Mouse (Mus musculus): ENCODE measurements around the gene Nat8l. TPM values are rescaled to one million over a fixed set of nuclear protein-coding genes. Genes with fewer than 3 reads are reported as not detected.
"Not testable (repeated sequence)": the region's sequence is repeated elsewhere in the genome, so short reads cannot be mapped to it uniquely, and the experiment has no call there.

Gene Nat8l
- total RNA-seq (2014; fragmentation: Nextera tagmentation) (not detected in 2 replicates), total RNA-seq (2017) (0.23 TPM in 1 of 2 replicates, not detected in the other)

DNA sequence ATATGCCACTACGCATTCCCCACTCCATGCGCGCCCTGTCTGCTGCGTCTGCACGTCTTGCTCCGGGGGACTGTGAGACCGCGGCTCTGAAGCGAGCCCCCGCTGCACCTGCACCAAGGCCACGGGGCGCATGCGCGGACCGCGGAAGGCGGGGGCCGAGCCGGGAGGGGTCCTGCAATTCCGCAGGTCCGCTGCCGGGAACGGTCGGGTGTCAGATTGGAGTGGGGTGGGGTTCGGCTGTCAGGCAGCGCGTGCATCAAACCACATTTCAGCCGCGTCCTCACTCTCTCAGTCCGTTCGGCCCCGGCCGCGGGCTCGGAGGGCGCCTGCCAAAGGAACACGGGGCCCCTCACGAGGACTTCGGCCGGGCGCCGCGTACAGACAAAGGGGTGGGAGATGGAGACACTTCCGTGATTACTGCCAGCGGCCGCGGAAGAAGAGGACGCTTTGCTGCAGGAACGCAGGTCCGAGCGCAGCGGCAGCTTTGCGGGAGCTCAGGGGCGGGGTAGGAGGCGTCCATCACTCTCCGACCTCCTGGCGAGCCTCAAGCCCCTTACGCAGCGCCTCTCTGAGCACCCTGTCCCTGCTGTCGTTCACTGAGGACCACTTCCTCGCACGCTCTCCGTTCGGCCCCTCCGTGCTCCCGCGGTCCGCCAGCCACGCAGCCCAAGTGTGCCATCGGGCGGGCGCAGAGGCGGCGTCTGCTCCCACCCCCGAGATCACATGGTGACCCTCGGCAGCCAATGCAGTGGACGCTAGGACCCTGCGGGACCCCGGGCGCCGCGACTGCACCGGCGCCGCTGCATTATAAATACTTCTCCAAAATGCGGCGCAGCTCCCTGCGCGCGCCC, at the start of gene Nat8l:
Gene Nat8l (plus strand): TSS at position 142 of the 851 bp plus-strand sequence.
- no peak for ATAC-seq (replicated peaks; ENCODE audit: low FRiP score, low TSS enrichment, poor library complexity, severe bottlenecking)

DNA sequence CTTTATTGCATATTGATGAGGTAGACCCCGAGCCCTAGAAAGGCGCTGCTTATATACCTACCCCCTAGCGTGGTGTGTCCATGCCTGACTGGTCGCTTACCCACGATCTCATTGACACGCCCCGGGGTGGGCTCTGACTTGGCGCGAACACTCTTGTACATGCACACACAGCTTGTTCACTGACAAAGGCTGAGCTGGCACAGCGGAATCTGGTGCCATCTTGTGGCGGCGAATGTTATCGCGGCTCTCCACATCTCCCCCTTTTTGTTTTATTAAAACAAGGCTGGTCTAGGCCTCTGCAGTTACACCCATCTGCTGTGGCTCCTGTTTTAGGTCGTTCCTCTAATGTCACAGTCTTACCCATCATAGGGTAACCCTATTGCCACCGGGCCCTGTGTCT, 48.7 kb upstream of the Nat8l start:
- not testable (repeated sequence) for ATAC-seq (replicated peaks; ENCODE audit: low FRiP score, low TSS enrichment, poor library complexity, severe bottlenecking)

DNA sequence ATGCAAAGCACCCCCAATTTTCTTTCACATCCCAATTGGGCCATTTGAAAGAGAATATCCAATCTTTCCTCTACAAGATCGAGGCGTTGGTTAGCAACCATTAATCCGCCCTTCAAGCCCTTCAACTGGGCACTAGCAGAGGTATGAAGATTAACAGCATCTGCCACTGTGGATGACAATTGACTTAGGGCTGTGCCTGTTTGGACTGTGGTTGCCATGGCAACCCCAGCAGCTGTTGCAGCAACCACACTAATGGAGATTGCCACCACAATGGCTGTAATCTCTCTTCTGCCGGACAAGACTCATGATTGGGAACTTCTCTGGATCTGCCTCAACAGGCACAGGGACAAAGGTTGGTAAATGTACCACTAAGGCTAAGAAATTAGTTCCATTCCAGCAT, 47.5 kb upstream of the Nat8l start:
- ATAC-seq (replicated peaks; ENCODE audit: low FRiP score, low TSS enrichment, poor library complexity, severe bottlenecking), result no peak

DNA sequence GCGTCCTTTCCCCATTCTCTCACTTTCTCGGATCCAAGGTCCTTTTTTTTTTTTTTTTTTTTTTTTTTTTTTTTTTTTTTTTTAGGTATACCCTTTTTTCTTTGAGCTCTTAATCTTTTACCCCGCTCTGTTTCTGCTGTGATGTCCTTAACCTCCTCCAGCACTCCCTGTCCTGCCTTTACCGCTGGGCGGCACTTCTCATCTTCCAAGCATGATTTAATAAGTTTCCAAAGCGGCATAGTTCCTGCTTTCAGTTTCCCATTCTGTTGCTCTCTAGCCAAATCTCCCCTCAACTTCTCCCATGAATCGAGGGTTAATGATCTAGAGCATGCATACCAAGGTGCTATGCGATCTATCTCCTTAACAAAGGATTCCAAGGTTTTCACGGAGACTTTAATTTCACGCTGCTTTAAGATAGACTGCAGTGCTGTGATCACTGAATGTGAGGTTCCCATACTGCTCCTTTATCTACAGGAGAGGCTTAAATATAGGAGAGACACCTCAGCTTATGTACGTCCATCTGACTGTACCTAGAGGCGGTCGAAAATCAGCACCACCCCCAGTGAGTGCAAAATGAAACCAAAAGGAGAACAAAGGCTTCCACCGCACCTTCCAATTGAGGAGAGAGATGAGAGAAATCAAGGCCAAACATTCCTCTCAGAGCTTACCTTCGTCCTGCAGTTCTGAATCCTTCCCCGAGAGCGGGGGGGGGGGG, 42.2 kb upstream of the Nat8l start:
- no peak for ATAC-seq (replicated peaks; ENCODE audit: low FRiP score, low TSS enrichment, poor library complexity, severe bottlenecking)

DNA sequence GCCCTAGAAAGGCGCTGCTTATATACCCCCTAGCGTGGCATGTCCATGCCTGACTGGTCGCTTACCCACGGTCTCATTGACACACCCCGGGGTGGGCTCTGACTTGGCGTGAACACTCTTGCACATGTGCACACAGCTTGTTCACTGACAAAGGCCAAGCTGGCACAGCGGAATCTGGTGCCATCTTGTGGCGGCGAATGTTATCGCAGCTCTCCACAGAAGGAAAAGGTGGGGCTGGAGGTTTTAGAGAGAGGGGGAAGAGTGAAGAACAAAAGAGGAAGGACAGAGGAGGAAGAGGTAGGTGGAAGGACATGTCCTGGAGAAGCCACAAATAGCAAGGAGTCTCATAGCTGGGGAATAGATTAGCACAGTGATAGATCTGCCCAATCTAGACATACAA, 41.4 kb upstream of the Nat8l start:
- ATAC-seq (replicated peaks; ENCODE audit: low FRiP score, low TSS enrichment, poor library complexity, severe bottlenecking), result 0 out of 2 replicates have a peak, but pooled peaks have one; percentile 34

DNA sequence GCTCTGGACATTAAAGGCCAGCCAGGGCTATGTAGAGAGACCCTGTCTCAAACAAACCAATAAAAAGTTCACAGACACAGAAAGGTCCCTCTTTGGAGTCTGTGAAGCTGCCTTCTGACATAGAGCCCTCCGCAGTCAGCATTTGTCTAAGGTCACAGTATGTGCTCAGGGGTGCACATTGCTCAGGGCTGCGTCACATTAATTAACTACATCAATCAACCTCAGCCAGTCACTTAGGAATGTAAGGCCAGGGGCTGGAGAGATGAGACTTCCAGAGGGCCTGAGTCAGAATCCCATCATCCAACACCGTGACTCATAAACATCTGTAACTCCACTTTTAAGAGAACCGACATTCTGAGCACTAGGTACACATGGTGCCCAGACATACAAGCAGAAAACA, 39.9 kb upstream of the Nat8l start:
- no peak for ATAC-seq (replicated peaks; ENCODE audit: low FRiP score, low TSS enrichment, poor library complexity, severe bottlenecking)

DNA sequence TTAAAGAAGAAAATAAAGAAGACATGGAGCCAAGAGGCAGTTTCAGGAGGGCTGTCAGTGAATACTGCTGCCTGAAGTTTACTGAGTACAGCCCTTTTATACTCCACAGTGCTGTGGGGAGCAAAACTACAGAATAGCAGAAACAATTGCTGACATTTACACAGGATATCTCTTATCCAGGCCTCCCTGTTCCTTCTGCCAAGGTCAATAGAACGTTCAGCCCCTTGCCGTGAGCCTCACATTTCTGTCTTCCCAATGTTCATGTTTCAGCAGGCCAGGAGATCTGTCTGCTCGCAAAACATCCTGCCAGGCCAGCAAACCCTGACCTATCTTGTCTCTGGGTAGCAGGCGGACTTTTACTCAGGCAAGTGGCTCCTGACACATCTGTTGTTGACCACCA, 36.4 kb upstream of the Nat8l start:
- ATAC-seq (replicated peaks; ENCODE audit: low FRiP score, low TSS enrichment, poor library complexity, severe bottlenecking), result no peak

DNA sequence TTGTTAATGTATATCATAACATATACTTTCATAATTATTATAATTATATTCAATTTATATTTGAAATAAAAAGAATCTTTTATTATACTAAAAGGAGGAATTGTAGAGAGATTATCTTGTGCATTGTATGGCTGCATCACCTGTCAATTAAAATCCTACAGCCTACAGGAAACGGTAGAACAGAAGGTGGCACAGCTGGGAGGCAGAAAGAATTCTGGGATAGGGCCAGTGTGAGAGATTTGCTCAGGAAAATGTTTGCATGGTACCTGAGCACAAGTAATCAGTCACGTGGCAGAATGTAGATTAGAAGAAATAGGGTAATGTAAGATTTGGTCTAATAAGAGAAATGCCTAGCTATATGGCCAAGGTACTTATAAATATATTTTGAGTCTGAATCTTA, 21.0 kb upstream of the Nat8l start:
- ATAC-seq (replicated peaks; ENCODE audit: low FRiP score, low TSS enrichment, poor library complexity, severe bottlenecking), result no peak

DNA sequence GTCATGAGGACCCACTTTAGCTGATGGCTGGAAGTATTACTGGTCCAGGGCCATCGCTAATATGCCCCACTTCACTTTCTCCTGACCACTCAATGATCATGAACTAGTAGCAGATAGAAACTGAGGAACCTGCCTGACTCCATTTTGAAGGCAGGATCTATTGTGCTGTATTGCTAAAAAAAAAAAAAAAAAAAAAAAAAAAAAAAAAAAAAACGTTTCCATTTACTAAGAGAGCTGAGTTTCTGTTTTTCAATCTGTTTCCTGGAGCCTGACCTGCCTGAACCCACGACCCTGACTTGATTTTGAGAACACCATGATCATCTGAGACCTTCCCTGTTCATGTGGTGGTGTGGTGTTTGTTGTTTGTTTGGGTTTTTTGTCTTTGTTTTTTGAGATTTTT, 19.5 kb upstream of the Nat8l start:
- ATAC-seq (replicated peaks; ENCODE audit: low FRiP score, low TSS enrichment, poor library complexity, severe bottlenecking), result no peak

DNA sequence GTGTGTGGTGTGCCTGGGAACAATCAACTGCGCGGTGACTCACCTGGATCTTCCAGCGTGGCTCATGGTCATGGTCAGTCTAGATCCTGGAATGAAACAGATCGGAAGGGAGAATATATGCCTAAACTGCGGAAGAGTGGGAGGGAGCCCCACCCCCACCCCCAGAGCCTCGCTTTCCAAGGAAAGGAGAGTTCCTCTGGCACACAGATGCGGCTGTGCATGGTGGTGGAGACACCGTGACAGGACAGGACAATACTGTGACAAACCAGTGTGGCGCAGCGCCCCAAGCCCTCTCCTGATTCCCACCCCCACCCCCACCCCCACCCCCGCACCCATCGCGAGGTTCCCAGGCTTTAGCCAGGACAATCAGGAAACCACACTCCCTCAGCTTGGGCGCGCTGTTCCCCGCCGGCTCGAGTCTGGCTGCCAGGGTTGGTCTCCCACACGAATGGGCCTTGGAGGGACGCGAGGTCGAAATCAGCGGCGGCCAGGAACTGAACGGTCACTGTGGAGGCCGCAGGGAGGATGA, 13.0 kb upstream of the Nat8l start:
- ATAC-seq (replicated peaks; ENCODE audit: low FRiP score, low TSS enrichment, poor library complexity, severe bottlenecking), result no peak

DNA sequence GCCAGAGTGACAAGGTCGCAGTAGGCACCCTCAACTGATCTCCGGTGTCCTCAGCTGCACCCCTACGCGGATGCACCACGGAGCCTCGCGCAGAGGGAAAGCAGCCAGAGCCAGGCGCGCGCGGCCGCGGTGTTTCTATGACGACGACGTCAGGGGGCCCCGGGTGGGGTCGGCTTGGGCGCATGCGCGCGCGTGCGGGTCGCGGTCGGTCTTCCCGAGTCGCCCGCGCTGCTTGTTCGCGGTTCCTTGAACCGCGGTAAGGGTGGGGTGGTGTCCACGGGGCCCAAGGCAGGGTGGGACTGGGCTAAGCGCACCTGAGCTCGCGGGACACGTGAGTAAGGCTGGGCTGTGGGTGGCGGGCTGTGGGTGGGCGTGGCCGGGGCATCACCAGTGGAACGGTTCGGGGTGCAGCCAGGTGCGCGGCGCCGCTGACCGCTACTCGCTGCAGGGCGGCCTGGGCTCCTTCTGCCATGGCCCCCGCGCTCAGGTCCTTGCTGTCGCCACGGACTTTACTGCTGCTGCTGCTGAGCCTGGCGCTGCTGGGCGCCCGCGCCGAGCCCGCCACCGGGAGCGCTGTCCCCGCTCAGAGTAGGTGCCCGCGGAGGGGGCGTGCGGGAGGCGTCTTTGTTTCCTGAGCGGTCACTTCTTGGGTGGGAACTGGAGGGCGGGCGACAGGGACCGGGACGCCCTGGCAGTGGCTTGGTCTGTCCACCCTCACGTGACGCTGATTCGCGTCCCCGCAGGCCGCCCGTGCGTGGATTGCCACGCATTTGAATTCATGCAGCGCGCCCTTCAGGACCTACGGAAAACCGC, 12.3 kb upstream of the Nat8l start, which contains the start of gene Gm1673:
Gene Gm1673 (plus strand): TSS at position 125 of the 813 bp plus-strand sequence.
- no peak for ATAC-seq (replicated peaks; ENCODE audit: low FRiP score, low TSS enrichment, poor library complexity, severe bottlenecking)

DNA sequence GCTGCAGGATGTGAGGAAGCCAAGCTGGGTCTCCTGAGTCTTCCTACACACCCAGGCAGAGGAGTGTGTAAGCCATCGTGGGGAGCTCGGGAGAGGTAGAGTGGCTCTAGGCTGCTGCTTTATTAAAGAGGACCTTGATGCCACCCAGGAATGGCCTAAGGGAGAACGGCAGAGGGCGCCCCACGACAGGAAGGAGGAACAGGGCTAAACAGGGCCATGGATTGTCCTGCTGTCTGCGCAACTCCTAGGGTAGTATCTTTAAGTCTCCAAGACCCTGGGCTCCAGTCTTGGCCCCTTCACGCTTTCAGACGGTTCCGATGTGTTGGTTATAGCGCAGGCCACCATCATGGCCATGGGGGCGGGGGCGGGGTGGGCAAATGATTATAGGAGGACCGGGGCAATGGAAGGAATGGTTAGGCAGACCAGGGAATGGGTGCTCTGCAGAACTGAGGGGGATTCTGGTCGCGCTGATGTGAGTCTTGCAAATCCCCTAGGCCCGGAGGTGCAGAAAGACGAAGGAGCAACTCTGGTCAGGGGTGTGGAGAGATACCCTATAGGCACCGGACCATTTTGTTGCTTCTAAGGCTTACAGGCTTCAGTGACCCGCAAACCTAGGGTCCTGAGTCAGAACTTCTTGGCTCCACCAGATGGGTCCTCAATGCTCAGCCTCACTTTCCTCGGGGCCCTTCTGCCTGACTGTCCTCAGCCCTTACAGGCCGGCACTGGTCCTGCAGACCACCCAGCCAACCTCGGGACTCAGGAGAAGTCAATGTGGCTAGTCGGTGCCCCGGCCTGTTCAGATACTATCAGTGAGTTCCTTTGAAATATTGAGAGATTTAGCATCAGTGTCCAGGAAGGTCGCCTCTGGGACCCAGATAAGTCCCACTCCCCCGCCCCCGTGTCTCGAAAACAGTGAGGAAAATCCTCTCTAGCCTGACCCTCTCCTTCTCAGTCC, 836 bp upstream of the Nat8l start:
- ATAC-seq (replicated peaks; ENCODE audit: low FRiP score, low TSS enrichment, poor library complexity, severe bottlenecking), result no peak

DNA sequence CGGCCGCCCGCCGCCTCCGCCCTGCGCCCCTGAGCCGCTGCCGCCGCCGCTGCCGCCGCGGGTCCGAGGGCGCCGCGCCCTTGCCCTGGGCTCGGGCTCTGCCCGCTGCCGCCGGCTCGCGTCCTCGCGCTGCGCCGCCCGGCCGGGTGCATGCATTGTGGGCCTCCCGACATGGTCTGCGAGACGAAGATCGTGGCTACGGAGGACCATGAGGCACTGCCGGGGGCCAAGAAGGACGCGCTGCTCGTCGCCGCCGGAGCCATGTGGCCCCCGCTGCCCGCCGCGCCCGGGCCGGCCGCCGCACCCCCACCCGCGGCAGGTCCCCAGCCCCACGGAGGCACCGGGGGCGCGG, 886 bp downstream of the Nat8l start:
- no peak for ATAC-seq (replicated peaks; ENCODE audit: low FRiP score, low TSS enrichment, poor library complexity, severe bottlenecking)

DNA sequence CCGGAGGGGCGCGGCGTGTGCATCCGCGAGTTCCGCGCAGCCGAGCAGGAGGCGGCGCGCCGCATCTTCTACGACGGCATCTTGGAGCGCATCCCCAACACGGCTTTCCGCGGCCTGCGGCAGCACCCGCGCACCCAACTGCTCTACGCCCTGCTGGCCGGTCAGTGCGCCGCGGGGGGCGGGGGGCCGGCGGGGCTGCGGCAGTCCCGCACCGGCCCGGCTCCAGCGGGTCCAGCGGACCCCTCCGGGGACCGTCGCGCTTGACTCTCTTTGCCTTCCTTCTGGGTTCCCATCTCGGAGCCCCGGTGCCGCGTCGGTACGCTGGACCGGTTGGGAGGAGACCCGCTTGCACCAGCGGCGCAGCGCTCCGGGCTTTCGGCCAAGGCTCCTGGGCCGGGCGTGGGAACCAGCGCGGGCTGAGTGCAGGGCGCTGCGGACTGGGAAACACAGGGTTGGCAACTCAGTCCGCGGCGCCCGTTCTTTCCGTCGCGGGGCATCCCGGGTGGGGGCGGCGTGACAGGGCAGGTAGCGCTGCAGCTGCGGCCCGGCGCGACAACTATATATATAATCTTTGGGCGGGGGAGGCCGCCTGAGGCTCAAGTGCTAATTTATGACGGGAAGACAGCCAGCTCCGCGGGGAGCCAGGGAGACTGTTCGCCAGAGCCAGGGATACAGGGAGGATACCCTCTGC, 1.4 kb downstream of the Nat8l start:
- ATAC-seq (replicated peaks; ENCODE audit: low FRiP score, low TSS enrichment, poor library complexity, severe bottlenecking), result no peak

DNA sequence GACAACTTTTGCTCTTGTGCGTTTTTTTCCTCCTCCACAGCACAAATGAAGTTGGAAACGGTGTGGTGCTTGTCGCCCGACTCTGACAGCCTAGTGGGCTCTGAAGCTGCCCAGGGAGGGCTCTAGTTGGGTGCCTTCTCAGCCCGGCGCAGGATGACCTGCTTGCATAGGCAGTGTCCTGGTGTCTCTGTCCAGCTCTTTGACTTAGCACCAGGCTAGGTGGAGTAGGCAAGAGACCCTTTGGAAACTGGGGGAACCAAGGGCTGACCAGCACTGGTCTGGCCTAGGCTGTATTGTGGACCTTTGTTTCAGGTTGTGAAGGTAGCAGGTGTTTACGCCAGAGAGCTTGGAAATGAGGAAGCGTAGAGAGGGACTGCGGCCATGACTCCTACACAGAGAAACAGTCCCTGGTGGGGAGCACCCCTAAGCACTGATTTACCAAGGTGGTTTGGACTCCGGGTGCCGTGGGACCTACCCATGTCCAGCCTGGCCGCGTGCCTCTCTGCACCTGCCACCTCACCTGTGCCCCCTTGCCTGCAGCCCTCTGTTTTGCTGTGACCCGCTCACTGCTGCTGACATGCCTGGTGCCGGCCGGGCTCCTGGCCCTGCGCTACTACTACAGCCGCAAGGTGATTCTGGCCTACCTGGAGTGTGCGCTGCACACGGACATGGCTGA, 2.2 kb downstream of the Nat8l start:
- ATAC-seq (replicated peaks; ENCODE audit: low FRiP score, low TSS enrichment, poor library complexity, severe bottlenecking), result no peak

DNA sequence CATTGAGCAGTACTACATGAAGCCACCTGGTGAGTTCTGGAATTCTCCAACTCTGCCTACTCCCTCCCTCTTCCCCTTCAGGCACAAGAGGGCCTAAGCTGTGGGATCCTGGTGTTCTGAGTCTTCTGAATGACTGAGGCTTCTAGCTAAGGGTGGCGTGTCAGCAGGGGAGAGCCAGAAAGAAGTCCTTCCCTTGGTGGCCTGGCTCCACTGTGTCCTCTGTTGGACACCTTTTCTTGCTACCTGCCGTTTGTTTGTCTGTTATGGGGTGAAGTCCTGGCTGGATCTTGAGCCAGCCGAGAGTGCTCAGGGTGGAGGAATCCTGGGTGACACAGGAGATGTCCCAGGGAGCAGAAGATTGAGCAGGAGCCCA, 2.7 kb downstream of the Nat8l start:
- ATAC-seq (replicated peaks; ENCODE audit: low FRiP score, low TSS enrichment, poor library complexity, severe bottlenecking), result no peak

DNA sequence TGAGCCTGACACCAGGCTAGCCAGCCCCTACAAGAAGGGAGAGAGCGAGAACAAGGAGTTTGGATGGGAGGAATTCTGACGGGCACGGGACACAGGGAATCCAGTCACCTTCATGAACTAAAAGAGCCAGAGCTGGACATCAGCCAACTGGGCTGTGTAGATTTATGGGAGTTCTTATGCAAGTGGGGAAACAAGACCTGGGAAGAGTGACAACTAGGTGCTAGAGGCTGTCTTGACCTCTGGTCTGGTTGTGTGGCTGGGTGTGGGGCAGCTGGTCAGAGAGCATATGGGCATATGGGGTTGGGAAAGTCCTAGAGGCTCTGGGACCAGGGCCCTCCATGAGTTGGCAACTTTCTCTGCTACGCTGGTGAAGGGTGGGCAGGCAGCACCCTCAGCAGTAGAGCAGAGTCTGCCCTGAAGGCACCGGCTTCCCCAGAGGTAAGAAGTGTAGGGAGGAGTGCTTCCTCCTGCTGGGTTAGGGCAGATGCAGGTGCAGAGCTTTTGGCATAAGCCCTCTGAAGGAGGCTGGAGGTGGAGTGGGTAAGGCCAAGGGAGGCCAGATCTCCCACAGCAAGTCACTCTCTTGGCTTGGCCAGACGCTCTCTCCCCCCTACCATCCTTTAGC, 3.8 kb downstream of the Nat8l start:
- ATAC-seq (replicated peaks; ENCODE audit: low FRiP score, low TSS enrichment, poor library complexity, severe bottlenecking), result no peak

Measured in megakaryocyte-erythroid progenitor cell, adult 5-6 weeks (primary cell).